Mouse (Mus musculus) neural tube, embryonic 15.5 days (tissue): ENCODE data around the gene C9orf72. TPM values are rescaled to one million over a fixed set of nuclear protein-coding genes. Genes with fewer than 3 reads are reported as not detected.

Experiments used
- ATAC-seq: fragments of 200-750 bp; cut with Nextera tagmentation; 2 replicates; pipeline ENCODE4 v1.8.0; 2017; ENCODE audit warnings: mild to moderate bottlenecking, moderate TSS enrichment, moderate library complexity; ENCODE audit not compliant: low FRiP score
- H3K27ac ChIP-seq: fragments of 300-500 bp; sonication (generic); replicated peaks from 2 replicates; pipeline ENCODE4 v1.5.1; 2015; ENCODE audit warnings: mild to moderate bottlenecking, inconsistent platforms
- H3K27me3 ChIP-seq: fragments of 300-500 bp; sonication (generic); replicated peaks from 2 replicates; pipeline ENCODE4 v1.6.1; 2015; ENCODE audit warnings: inconsistent platforms
- H3K36me3 ChIP-seq: fragments of 300-500 bp; sonication (generic); 2 replicates; pipeline ENCODE4 v1.6.1; 2015; ENCODE audit warnings: inconsistent platforms
- H3K4me1 ChIP-seq: fragments of 300-500 bp; sonication (generic); 2 replicates; pipeline ENCODE4 v1.6.1; 2015; ENCODE audit warnings: inconsistent platforms
- H3K4me2 ChIP-seq: fragments of 300-500 bp; sonication (generic); 2 replicates; pipeline ENCODE4 v1.6.1; 2015; ENCODE audit warnings: inconsistent platforms, mild to moderate bottlenecking, moderate library complexity
- H3K4me3 ChIP-seq: fragments of 300-500 bp; sonication (generic); replicated peaks from 2 replicates; pipeline ENCODE4 v1.5.1; 2015; ENCODE audit warnings: mild to moderate bottlenecking, inconsistent platforms
- H3K9ac ChIP-seq: fragments of 300-500 bp; sonication (generic); replicated peaks from 2 replicates; pipeline ENCODE4 v1.6.1; 2015; ENCODE audit warnings: mild to moderate bottlenecking, inconsistent platforms
- H3K9me3 ChIP-seq: fragments of 300-500 bp; sonication (generic); replicated peaks from 2 replicates; pipeline ENCODE4 v1.6.1; 2016; ENCODE audit warnings: inconsistent platforms
- WGBS: fragments of 180-500 bp; shearing (Covaris S2); methylation state at CpG from one replicate; pipeline ENCODE4 v1.1.7; 2015; ENCODE audit warnings: mixed read lengths; 5-methylcytosine and 5-hydroxymethylcytosine counted together
- polyA plus RNA-seq: library from polyadenylated mRNA; unstranded; fragments of >200 nt; fragmentation: Nextera tagmentation; extraction: Ambion mirVana; gene quantifications from 2 replicates; pipeline ENCODE4 v1.2.1, GENCODE M21; 2015

Gene C9orf72
- polyA plus RNA-seq, 1 experiment from 2014 or later, result 44.5 TPM

- peaks cover 15% of the 10 kb centered on the region for H3K4me1 ChIP-seq
- H3K9ac ChIP-seq, result no peak within 1 kb of the TSS
- H3K27me3 ChIP-seq, result peaks cover 6% of the 10 kb centered on the region; the same call in 1 of the 2 replicates
- no peak within 1 kb of the TSS for H3K4me2 ChIP-seq
- no peak within 1 kb of the TSS for H3K4me3 ChIP-seq
- 91% methylated on average over 4 of the region's 4 CpGs for WGBS
- H3K27ac ChIP-seq, result no peak within 1 kb of the TSS
- no peak for ATAC-seq
- no peaks in the 10 kb centered on the region for H3K9me3 ChIP-seq
- no peaks in the 10 kb centered on the region for H3K36me3 ChIP-seq
Measured at GRCm38 (mm10) chr4:35151756-35152155, 74.2 kb downstream of the C9orf72 start, which contains the start of gene Ifnk. Ifnk (plus strand) TSS chr4:35152056.

- Histone ChIP-seq H3K36me3 (no peaks in the 10 kb centered on the region), H3K9me3 (no peaks in the 10 kb centered on the region), H3K4me1 (peaks cover 4% of the 10 kb centered on the region), H3K4me3 (no peak overlapping the region), H3K27ac (no peak overlapping the region), H3K4me2 (no peak overlapping the region), H3K27me3 (no peaks in the 10 kb centered on the region; the same call in 1 of the 2 replicates), H3K9ac (no peak overlapping the region)
- 89% methylated on average over 3 of the region's 3 CpGs for WGBS
- no peak for ATAC-seq
Measured at GRCm38 (mm10) chr4:35150706-35151105, 75.3 kb downstream of the C9orf72 start.

- H3K27me3 ChIP-seq, result no peaks in the 10 kb centered on the region
- ATAC-seq, result no peak
- no peaks in the 10 kb centered on the region for H3K4me1 ChIP-seq
- H3K4me2 ChIP-seq, result no peak overlapping the region
- no peaks in the 10 kb centered on the region for H3K9me3 ChIP-seq
- no peak overlapping the region for H3K9ac ChIP-seq
- H3K36me3 ChIP-seq, result no peaks in the 10 kb centered on the region
- WGBS, result 90% methylated on average over 4 of the region's 4 CpGs
- no peak overlapping the region for H3K27ac ChIP-seq
- H3K4me3 ChIP-seq, result no peak overlapping the region
Measured at GRCm38 (mm10) chr4:35148326-35148725, 77.6 kb downstream of the C9orf72 start.

- no peaks in the 10 kb centered on the region for H3K4me1 ChIP-seq
- H3K27me3 ChIP-seq, result no peaks in the 10 kb centered on the region
- no peak overlapping the region for H3K9ac ChIP-seq
- H3K9me3 ChIP-seq, result no peaks in the 10 kb centered on the region
- no peak overlapping the region for H3K4me3 ChIP-seq
- no peak for ATAC-seq
- H3K27ac ChIP-seq, result no peak overlapping the region
- H3K4me2 ChIP-seq, result no peak overlapping the region
- H3K36me3 ChIP-seq, result no peaks in the 10 kb centered on the region
- WGBS, result 93% methylated on average over 5 of the region's 5 CpGs
Measured at GRCm38 (mm10) chr4:35146597-35146996, 79.4 kb downstream of the C9orf72 start.

GRCm38 (mm10) chr4:35145726-35146125 is 80.2 kb downstream of the C9orf72 start:
- no peaks in the 10 kb centered on the region for H3K36me3 ChIP-seq
- no peak for ATAC-seq
- H3K27ac ChIP-seq, result no peak overlapping the region
- no peak overlapping the region for H3K4me2 ChIP-seq
- H3K27me3 ChIP-seq, result no peaks in the 10 kb centered on the region
- H3K9ac ChIP-seq, result no peak overlapping the region
- H3K9me3 ChIP-seq, result no peaks in the 10 kb centered on the region
- H3K4me1 ChIP-seq, result no peaks in the 10 kb centered on the region
- no peak overlapping the region for H3K4me3 ChIP-seq
- 78% methylated on average over 10 of the region's 10 CpGs for WGBS

- WGBS, result 77% methylated on average over 12 of the region's 12 CpGs
- Histone ChIP-seq H3K4me3 (no peak overlapping the region), H3K9ac (no peak overlapping the region), H3K27ac (no peak overlapping the region), H3K36me3 (no peaks in the 10 kb centered on the region), H3K4me1 (no peaks in the 10 kb centered on the region), H3K27me3 (no peaks in the 10 kb centered on the region), H3K4me2 (no peak overlapping the region), H3K9me3 (no peaks in the 10 kb centered on the region)
- no peak for ATAC-seq
Measured at GRCm38 (mm10) chr4:35143472-35144102, 82.4 kb downstream of the C9orf72 start.

Other genes starting within 250 kb of the C9orf72 start
- not detected in 2 replicates for gene Ifnk, start 74.1 kb downstream of the C9orf72 start, polyA plus RNA-seq
- gene Mob3b, start 68.7 kb downstream of the C9orf72 start, polyA plus RNA-seq, result 3.7 and 6.8 TPM in 2 replicates